Mouse (Mus musculus) limb, embryonic 10.5 days (tissue): ENCODE results near the gene Sprr2a1. TPM values are rescaled to one million over a fixed set of nuclear protein-coding genes. Genes with fewer than 3 reads are reported as not detected.
"Not testable (repeated sequence)": the region's sequence is repeated elsewhere in the genome, so short reads cannot be mapped to it uniquely, and the experiment has no call there.

Experiments
- DNase-seq: peaks from one replicate; pipeline ENCODE4 v3.0.0-alpha.2; 2017; ENCODE audit warnings: low spot score
- H3K27ac ChIP-seq: fragments of 300-500 bp; sonication (generic); 2 replicates; pipeline ENCODE4 v1.5.1; 2016; ENCODE audit warnings: mild to moderate bottlenecking
- H3K27me3 ChIP-seq: fragments of 300-500 bp; sonication (generic); 2 replicates; pipeline ENCODE4 v1.6.1; 2016; ENCODE audit warnings: low read depth, mild to moderate bottlenecking; ENCODE audit not compliant: poor library complexity, severe bottlenecking
- H3K36me3 ChIP-seq: fragments of 300-500 bp; sonication (generic); 2 replicates; pipeline ENCODE4 v1.6.1; 2016; ENCODE audit warnings: mild to moderate bottlenecking, moderate library complexity
- H3K4me1 ChIP-seq: fragments of 300-500 bp; sonication (generic); 2 replicates; pipeline ENCODE4 v1.6.1; 2016
- H3K4me3 ChIP-seq: fragments of 300-500 bp; sonication (generic); 2 replicates; pipeline ENCODE4 v1.5.1; 2016; ENCODE audit warnings: mild to moderate bottlenecking, moderate library complexity
- H3K9me3 ChIP-seq: fragments of 300-500 bp; sonication (generic); replicated peaks from 2 replicates; pipeline ENCODE4 v1.6.1; 2016; ENCODE audit warnings: mild to moderate bottlenecking
- WGBS: fragments of 180-500 bp; shearing (Covaris S2); methylation state at CpG from one replicate; pipeline ENCODE4 v1.1.7; 2016; 5-methylcytosine and 5-hydroxymethylcytosine counted together
- polyA plus RNA-seq: library from polyadenylated mRNA; unstranded; fragments of >200 nt; fragmentation: Nextera tagmentation; extraction: Ambion mirVana; gene quantifications from 2 replicates; pipeline ENCODE4 v1.2.1, GENCODE M21; 2016

The Sprr2a1 gene
- polyA plus RNA-seq, 1 experiment from 2014 or later = not detected

DNA sequence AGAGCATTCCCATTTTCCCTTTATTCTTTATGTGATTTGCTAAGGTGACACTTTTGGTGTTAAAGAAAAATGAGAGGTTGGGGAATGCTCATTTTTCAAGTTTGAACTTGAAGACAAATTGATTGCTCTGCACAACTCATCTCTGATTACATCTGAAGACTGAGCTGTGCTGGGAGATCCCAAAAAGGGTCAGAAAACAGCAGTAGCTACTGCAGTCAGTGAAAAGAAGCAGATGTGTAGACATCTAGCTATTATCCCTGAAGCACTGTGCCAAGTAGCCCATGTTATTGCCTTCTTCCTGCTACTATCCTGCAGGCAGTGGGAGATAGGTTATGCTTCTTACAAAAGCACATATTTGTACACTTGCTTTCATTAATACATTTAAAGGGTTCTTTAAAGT, 29.2 kb downstream of the Sprr2a1 start:
- not testable (repeated sequence) for H3K4me3 ChIP-seq, H3K4me1 ChIP-seq, H3K27me3 ChIP-seq, DNase-seq, H3K9me3 ChIP-seq, H3K27ac ChIP-seq, H3K36me3 ChIP-seq

DNA sequence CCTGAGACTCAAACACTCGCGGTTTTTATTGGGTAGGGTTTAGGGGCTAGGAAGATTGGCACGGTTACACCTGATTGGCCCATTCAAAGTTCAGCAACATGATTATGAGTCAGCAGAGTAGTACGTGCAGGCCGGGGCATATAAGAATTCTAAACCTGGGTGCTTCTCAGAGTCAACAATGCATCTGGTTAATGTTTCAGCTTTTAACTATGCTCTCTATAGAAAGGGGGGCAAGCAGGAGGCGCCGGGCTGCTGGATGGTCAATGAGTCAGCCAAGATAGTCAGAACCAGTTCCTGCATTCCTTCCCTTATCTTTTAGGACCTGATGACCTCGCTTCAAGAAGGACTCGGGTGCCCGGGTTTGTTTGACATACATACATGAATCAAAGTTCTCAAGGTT, 30.6 kb downstream of the Sprr2a1 start:
- H3K4me1 ChIP-seq = not testable (repeated sequence)

DNA sequence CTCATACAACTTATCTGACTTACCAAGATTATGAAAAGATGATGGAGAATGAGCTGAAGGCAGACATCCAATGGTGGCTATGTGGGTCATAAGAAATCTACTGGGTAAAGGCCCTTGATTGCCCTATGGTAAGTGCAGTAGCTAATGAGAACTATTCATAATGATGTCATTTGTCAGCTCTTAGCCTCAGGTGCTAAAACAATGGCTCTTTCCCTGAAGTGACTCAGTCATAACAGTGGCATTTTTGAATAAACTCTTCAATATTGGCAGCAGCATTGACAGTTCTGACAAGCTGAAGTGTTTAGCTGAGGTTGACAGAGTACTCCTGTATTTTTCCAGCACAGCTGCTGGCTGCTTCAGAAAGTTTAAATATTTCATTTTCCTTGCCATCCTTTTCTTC, 32.9 kb downstream of the Sprr2a1 start:
- not testable (repeated sequence) for H3K27me3 ChIP-seq, H3K9me3 ChIP-seq, DNase-seq, H3K4me1 ChIP-seq, H3K4me3 ChIP-seq, H3K27ac ChIP-seq, H3K36me3 ChIP-seq

More for the DNA sequence above, 30.6 kb downstream of the Sprr2a1 start:
- H3K4me3 ChIP-seq, H3K9me3 ChIP-seq, DNase-seq, H3K36me3 ChIP-seq, H3K27me3 ChIP-seq, H3K27ac ChIP-seq: not testable (repeated sequence)
- no CpG with 5 or more reads among the region's 10 CpGs for WGBS

DNA sequence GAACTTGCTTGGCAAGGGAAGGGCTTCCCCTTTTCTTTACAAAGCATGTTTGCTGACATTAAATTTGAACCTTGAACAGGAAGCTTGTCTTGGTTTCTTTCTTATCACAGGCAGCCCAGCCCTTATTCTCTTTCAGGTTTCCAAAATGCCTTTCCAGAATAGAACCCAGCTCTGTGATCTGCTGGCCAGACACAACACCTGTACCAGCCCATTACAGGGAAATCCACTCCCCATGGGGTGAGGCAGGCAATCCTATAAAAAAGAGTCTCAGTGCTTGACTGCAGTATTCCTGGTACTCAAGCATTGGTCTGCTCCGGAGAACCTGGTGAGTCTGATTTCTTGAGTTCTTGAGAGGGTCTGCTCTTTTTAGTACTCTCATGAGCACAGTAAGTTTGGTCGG, 34.9 kb downstream of the Sprr2a1 start:
- 96% methylated on average over 1 of the region's 2 CpGs for WGBS
- H3K4me1 ChIP-seq, H3K9me3 ChIP-seq, H3K27ac ChIP-seq, H3K36me3 ChIP-seq, H3K4me3 ChIP-seq, DNase-seq, H3K27me3 ChIP-seq: not testable (repeated sequence)

DNA sequence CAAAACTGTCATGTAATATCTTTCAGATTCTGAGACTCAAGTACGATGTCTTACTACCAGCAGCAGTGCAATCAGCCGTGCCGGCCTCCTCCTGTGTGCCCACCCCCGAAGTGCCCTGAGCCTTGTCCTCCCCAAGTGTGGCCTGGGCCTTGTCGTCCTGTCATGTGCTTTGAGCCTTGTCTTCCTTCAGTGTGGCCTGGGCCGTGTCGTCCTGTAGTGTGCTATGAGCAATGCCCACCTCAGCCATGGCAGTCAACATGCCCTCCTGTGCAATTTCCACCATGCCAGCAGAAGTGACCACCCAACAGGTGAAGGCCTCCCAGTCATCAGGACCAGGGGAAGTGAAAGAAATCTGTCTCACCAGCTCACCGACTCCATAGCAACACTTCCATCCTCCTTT, 38.3 kb downstream of the Sprr2a1 start:
- WGBS = no CpG with 5 or more reads among the region's 8 CpGs
- not testable (repeated sequence) for H3K27ac ChIP-seq

DNA sequence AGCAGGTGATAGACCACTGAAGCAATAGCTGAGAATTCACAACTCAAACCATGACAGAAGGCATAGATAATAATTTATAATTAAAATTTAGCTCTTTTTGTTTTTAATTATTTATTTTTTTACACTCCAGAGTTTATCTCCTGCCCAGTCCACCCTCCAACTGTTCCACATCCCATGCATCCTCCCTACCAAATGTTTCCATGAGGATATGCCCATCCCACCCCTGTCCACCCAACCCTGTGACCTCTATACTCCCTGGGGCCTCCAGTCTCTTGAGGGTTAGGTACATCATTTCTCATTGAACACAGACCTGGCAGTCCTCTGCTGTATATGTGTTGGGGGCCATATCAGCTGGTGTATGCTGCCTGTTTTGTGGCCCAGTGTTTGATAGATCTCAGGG, 42.9 kb downstream of the Sprr2a1 start:
- H3K4me1 ChIP-seq, H3K4me3 ChIP-seq, DNase-seq, H3K36me3 ChIP-seq, H3K27me3 ChIP-seq, H3K27ac ChIP-seq, H3K9me3 ChIP-seq: not testable (repeated sequence)

More for the DNA sequence above, 38.3 kb downstream of the Sprr2a1 start:
- H3K36me3 ChIP-seq, DNase-seq, H3K4me1 ChIP-seq, H3K9me3 ChIP-seq, H3K27me3 ChIP-seq, H3K4me3 ChIP-seq: not testable (repeated sequence)

DNA sequence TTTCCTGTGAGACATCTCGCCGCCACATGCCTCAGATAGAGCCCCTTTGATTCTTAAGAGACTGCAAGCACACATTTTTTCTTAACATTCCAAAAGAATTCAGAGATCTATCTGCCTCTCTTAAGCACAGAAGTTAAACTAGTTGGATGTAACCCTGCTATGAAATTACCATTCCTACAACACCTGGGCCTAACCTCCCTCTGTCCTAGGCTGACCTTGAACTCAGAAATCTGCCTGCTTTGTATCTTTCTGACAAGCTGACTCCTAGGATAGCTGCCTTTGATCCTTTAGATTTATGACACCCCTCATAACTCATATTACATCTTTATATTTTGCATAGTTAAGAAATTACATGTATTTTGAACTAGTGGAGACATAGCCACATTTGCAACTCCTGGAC, 47.9 kb downstream of the Sprr2a1 start:
- not testable (repeated sequence) for H3K9me3 ChIP-seq, H3K36me3 ChIP-seq, H3K4me3 ChIP-seq, H3K4me1 ChIP-seq, H3K27me3 ChIP-seq, DNase-seq, H3K27ac ChIP-seq
- no CpG with 5 or more reads among the region's 2 CpGs for WGBS

Other genes starting within 250 kb of the Sprr2a1 start
- not detected in 2 replicates for gene Pglyrp3, start 201.2 kb upstream of the Sprr2a1 start, polyA plus RNA-seq
- 0.14 and 0.94 TPM in 2 replicates for gene Lor, start 132.7 kb upstream of the Sprr2a1 start, polyA plus RNA-seq
- not detected in 2 replicates for gene Prr9, start 91.9 kb upstream of the Sprr2a1 start, polyA plus RNA-seq
- gene Lelp1, start 73.1 kb upstream of the Sprr2a1 start, polyA plus RNA-seq = not detected in 2 replicates
- gene Sprr2a2, start 121 bp downstream of the Sprr2a1 start, polyA plus RNA-seq = 0.21 TPM in 1 of 2 replicates, not detected in the other
- not detected in 2 replicates for gene Sprr2a3, start 69.6 kb downstream of the Sprr2a1 start, polyA plus RNA-seq
- gene Sprr2b, start 100.8 kb downstream of the Sprr2a1 start, polyA plus RNA-seq = not detected in 2 replicates
- gene Sprr2d, start 123.3 kb downstream of the Sprr2a1 start, polyA plus RNA-seq = not detected in 2 replicates
- gene Sprr2e, start 136.3 kb downstream of the Sprr2a1 start, polyA plus RNA-seq = not detected in 2 replicates
- gene Sprr2f, start 149.4 kb downstream of the Sprr2a1 start, polyA plus RNA-seq = not detected in 2 replicates
- not detected in 2 replicates for gene Sprr2h, start 169.9 kb downstream of the Sprr2a1 start, polyA plus RNA-seq
- not detected in 2 replicates for gene Sprr2i, start 192.2 kb downstream of the Sprr2a1 start, polyA plus RNA-seq
- gene Sprr2j-ps, start 202.3 kb downstream of the Sprr2a1 start, polyA plus RNA-seq = not detected in 2 replicates
- gene Gm9774, start 213.6 kb downstream of the Sprr2a1 start, polyA plus RNA-seq = 7.4 and 9.1 TPM in 2 replicates
- not detected in 2 replicates for gene Sprr2k, start 216.8 kb downstream of the Sprr2a1 start, polyA plus RNA-seq
- gene Sprr1b, start 223.0 kb downstream of the Sprr2a1 start, polyA plus RNA-seq = not detected in 2 replicates
- gene Sprr3, start 242.9 kb downstream of the Sprr2a1 start, polyA plus RNA-seq = not detected in 2 replicates